Mouse (Mus musculus): ENCODE data around the gene Itsn2.

GRCm38 (mm10) chr12:4556891-4557290 is 35.5 kb upstream of the Itsn2 start:
- TF ChIP-seq CTCF (IDR thresholded peaks at IDR 0.05; ENCODE audit: control insufficient read depth, insufficient read depth, insufficient replicate concordance, low read depth, low read length) (no peak), POLR2A (IDR thresholded peaks at IDR 0.05; ENCODE audit: control insufficient read depth, low read depth, low read length) (no peak)
